Mouse (Mus musculus) urinary bladder, postnatal 36 days (tissue): ENCODE results near the gene Fgfr2.
A peak's percentile ranks its signal among the peaks of the same experiment; 100 is the strongest.
"Not testable (repeated sequence)": the region's sequence is repeated elsewhere in the genome, so short reads cannot be mapped to it uniquely, and the experiment has no call there.

ENCODE experiments used
- DNase-seq, 2 experiments: peaks; one replicate each; pipeline ENCODE4 v3.0.0; 2022; ENCODE audit warnings: low spot score in 2 of 2, mixed read lengths in 1 of 2

Fgfr2 gene

GRCm38 (mm10) chr7:131257309-131257708 is 1865.8 kb downstream of the Fgfr2 start:
- no peak for DNase-seq

DNA sequence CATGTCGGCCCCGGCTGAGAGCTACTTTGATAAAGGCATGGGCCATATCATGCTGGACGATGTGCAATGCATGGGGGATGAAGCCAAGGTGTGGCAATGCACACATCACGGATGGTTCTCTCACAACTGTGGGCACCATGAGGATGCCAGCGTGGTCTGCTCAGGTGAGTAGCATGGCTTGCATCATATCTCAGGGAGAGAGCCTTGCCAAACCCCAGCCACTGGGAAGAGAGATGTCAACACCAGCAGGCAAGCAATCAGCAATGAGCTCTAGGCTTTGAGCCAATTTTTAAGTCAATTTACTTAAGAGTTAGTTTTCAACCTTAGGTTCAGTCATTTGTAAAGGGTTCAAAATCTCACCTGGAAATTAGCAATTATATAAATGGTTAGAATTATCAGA is 1866.3 kb downstream of the Fgfr2 start:
- no peak for DNase-seq

- no peak for DNase-seq
Observed at GRCm38 (mm10) chr7:131244993-131245392, 1878.2 kb downstream of the Fgfr2 start.

- no peak for DNase-seq
Observed at GRCm38 (mm10) chr7:131236091-131236490, 1887.1 kb downstream of the Fgfr2 start.

DNA sequence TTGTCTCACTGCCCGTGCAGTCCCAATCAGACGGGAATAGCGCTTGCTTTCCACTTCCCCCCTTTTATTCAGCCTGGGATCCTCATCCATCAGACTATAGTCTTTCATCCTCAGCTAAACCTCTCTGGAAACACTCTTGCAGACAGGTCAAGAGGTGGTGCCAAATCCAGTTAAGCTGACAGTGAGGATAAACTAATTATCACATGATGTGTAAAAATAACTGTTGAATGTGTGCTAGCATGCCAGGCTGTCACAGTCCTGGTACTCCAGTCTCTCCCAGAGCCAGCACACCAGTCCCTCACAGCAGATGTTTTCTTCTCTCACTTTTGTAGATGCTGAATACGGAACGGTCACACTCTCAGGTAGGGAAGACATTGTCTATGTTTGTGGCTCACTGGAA is 1900.1 kb downstream of the Fgfr2 start:
- DNase-seq, result no peak

DNA sequence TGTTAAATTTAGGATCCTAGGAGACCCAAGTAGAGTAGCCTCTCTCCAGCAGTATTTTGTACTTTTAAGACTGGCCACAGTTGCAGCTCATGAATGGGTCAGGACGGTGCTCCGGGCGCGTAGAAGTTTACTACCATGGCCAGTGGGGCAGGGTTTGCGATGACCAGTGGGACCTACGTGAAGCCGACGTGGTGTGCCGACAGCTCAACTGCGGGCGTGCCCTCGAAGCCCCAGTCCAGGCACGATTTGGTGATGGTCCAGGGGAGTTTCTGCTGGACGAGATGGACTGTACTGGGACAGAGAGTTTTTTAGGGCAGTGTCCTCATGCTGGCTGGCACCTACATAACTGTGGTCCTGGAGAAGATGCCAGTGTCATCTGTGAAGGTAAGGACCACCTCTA is 1935.2 kb downstream of the Fgfr2 start:
- no peak for DNase-seq

DNA sequence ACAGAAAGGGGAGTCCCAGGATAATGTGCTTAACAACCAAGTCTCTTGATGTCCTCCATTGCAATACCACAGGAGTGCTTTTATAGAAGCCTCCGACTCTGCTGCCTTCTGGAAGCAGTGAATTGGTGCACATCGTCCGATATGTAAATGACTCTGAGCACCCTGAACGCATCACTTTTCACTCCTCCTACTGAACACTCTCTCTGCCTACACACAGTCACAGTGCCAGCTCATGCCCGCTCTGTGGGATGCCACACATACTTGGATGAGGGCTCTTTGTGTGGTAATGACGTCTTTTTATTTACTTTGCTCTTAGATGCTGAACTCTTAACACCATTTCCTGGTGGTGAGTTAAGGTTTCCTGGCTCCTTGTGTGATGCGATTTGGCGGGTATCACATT is 1936.1 kb downstream of the Fgfr2 start:
- no peak for DNase-seq

- no peak for DNase-seq
Observed at GRCm38 (mm10) chr7:131184339-131184738, 1938.8 kb downstream of the Fgfr2 start.

DNA sequence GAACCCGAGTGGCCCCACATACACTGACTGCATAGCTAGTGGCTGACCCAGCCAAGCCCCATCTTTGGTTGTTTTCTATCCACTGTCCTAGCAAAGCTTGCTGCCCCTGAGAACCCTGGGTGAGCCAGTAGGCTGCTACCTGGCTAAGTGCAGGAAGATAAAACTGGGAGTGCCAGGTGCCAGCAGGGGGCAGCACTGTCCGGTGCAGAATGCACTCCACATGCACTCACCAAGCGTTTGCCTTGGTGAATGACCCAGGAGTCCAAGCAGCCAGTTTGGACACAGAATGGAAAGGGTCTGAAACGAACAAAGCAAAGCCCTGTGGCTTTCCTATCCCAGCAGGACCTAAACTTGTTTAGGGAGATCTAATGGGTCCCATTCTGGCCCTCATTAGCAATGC is 1940.5 kb downstream of the Fgfr2 start:
- DNase-seq, result peak in 1 of 2 experiments; percentile 10

- no peak for DNase-seq
Observed at GRCm38 (mm10) chr7:131174121-131174520, 1949.0 kb downstream of the Fgfr2 start, which contains the start of gene 5430419D17Rik. Gene 5430419D17Rik, plus strand, starts transcription at chr7:131174402.

GRCm38 (mm10) chr7:131169099-131169498 is 1954.1 kb downstream of the Fgfr2 start:
- DNase-seq, result no peak

DNA sequence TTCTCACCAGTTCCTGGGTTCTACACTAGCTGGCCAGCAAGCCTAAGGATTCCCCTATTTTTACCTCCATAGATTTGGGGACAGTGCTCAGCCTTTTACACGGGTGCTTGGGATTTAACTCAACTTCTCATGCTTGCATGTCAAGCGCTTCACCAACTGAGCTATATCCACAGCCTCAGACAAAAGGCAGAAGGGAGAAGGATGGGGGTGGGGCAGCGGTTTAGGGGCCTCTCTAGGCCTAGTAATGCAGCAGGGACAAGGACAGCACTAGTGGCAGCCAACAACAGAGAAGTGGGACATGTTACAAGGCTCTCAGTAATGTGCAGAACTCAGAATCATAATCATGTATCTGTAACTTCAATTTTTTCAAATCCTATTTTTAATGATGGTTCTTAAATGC is 1955.4 kb downstream of the Fgfr2 start:
- DNase-seq, result no peak

GRCm38 (mm10) chr7:131162251-131162650 is 1960.9 kb downstream of the Fgfr2 start:
- no peak for DNase-seq

- no peak for DNase-seq
Observed at GRCm38 (mm10) chr7:131153044-131153443, 1970.1 kb downstream of the Fgfr2 start.

- DNase-seq, result no peak
Observed at GRCm38 (mm10) chr7:131150179-131150578, 1973.0 kb downstream of the Fgfr2 start.

DNA sequence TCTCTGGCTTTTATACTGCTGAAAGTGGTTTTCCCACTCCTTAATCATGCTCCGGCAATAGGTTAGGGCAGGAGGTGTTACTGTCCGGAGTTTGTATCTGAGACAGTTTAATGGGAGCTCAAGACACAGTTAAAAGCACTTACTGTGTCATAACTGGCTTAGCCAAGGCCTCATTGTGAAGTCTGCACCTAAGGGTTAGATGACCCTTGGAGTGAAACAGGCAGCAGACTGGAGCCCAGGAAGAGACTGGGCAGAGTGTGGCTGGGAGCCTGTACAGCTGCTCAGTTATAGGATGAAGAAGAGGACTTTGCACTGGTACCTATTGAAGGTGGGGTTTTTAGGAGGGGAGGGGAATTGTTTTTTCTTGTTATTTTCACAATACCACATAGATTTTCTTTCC is 1976.9 kb downstream of the Fgfr2 start, which contains the start of gene 4933402N03Rik:
TSS of gene 4933402N03Rik (minus strand) at position 101 of the 400 bp plus-strand sequence.
- DNase-seq, result no peak

- DNase-seq, result no peak
Observed at GRCm38 (mm10) chr7:131133181-131133580, 1990.0 kb downstream of the Fgfr2 start.

- no peak for DNase-seq
Observed at GRCm38 (mm10) chr7:131130021-131130420, 1993.1 kb downstream of the Fgfr2 start.

DNA sequence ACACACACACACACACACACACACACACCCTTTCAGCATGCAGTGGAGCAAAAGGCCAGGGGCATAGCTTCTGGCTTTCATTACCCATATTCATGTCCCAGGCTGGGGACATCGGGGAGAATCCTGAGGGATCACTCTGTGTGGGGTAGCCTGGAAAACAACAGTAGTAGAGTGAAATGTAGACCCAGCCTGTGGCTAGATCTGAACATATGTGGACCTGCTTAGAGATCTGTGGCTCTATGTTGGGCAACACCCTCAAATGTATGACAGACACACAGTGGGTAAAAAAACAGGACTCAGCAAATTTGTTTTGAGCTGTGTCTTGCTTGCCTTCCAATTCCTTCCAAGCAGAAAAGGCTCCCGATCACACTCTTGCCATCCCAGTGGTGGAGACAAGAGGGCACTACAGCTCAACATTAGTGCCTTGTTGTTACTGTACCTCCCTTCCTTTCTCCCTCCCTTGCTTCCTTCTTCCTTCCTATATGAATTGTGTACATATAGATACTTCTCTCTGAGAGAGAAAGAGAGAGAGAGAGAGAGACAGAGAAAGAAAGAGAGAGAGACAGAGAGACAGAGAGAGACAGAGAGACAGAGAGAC is 2000.8 kb downstream of the Fgfr2 start:
- DNase-seq, result no peak

GRCm38 (mm10) chr7:131114434-131114833 is 2008.7 kb downstream of the Fgfr2 start:
- no peak for DNase-seq

DNA sequence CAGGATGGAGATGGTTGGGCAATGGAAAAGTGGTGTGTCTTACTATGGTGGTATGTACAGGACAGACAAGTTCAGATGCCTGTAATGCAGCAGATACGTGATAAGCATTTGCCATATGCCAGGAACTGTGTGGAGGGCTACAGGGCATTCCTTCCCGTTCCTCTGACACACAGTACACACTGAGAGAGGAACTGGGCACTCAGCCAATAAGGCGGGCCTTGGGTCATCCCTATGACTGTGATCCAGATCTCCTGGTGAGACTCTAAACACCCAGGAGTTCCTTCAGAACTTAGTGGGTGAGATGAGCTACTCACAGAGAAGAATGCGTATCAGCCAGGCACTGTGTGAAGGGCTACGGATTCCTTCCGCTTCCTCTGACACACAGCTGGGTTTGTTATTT is 2009.5 kb downstream of the Fgfr2 start:
- DNase-seq, result no peak

DNA sequence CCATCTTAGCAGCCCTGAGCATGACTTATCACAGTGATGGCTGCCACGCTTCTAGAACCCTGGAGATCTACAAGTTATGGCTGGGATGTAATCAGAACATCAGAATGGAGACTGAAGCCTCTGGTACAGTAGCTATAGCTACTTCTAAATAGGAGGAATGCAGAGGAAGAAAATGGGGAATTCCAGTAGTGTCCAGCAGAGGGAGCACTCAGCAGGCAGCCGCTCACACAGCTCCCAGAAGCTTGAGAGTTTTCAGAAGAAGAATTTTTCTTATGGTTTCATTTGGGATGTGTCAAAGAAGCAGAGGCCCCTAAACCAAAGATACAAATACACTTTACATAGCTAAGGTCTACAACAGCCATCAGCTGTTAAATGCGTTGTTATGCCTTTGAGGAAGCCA is 2010.7 kb downstream of the Fgfr2 start:
- DNase-seq, result peak; percentile 15 to 39

DNA sequence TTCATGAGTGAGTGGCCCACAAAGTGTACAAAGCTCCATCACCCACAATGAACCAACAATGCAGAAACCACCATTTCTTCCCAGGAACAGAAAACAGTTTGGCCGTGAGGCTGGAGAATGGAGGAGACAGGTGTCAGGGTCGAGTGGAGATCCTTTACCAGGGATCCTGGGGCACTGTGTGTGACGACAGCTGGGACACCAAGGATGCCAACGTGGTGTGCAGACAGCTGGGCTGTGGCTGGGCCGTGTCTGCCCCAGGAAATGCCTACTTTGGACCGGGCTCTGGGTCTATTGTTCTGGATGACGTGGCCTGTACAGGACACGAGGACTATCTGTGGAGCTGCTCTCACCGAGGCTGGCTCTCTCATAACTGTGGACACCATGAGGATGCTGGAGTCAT is 2040.7 kb downstream of the Fgfr2 start:
- not testable (repeated sequence) for DNase-seq

- no peak for DNase-seq
Observed at GRCm38 (mm10) chr7:131075956-131076355, 2047.2 kb downstream of the Fgfr2 start.
